Mouse (Mus musculus) G1E (cell line): ENCODE data around the gene Fgfr2. TPM values are rescaled to one million over a fixed set of nuclear protein-coding genes. Genes with fewer than 3 reads are reported as not detected.

Experiments used
- ATAC-seq: 2 replicates; pipeline ENCODE4 v1.8.0; 2016; ENCODE audit warnings: mild to moderate bottlenecking; ENCODE audit not compliant: insufficient number of reproducible peaks, poor library complexity, low FRiP score, severe bottlenecking; ENCODE audit errors: extremely low read depth
- DNase-seq: peaks from one replicate; pipeline ENCODE4 v3.0.0; 2012; ENCODE audit warnings: low spot score
- H3K27me3 ChIP-seq: 2 replicates; pipeline ENCODE4 v1.6.1; 2012; ENCODE audit warnings: mild to moderate bottlenecking, low read length, inconsistent platforms; ENCODE audit not compliant: insufficient read depth
- H3K36me3 ChIP-seq: replicated peaks from 2 replicates; pipeline ENCODE3; 2012; ENCODE audit warnings: mild to moderate bottlenecking, inconsistent platforms
- H3K4me1 ChIP-seq: 2 replicates; pipeline ENCODE4 v1.6.1; 2012; ENCODE audit warnings: low read depth, low read length, inconsistent platforms, mixed read lengths; ENCODE audit not compliant: insufficient read depth
- H3K4me3 ChIP-seq: 2 replicates; pipeline ENCODE4 v1.5.1; 2012; ENCODE audit warnings: low read depth, mild to moderate bottlenecking, inconsistent platforms, low read length, moderate library complexity, mixed read lengths
- H3K9me3 ChIP-seq: replicated peaks from 2 replicates; pipeline ENCODE4 v1.6.1; 2012; ENCODE audit warnings: inconsistent platforms
- CTCF ChIP-seq: IDR thresholded peaks from 2 replicates; pipeline ENCODE4 v1.5.1; 2012; ENCODE audit warnings: low read depth, low read length, inconsistent platforms, mixed read lengths
- GATA1 ChIP-seq: IDR thresholded peaks from 2 replicates; pipeline ENCODE4 v1.6.1; 2012; ENCODE audit warnings: borderline replicate concordance, low read length, inconsistent platforms, mixed read lengths
- GATA2 ChIP-seq: IDR thresholded peaks from 2 replicates; pipeline ENCODE4 v1.6.1; 2012; ENCODE audit warnings: low read depth, low read length, inconsistent platforms, borderline replicate concordance
- POLR2AphosphoS5 ChIP-seq: IDR thresholded peaks from 2 replicates; pipeline ENCODE4 v1.6.1; 2012; ENCODE audit warnings: low read depth, low read length, inconsistent platforms; ENCODE audit not compliant: insufficient replicate concordance
- TAL1 ChIP-seq: conservative IDR thresholded peaks from 2 replicates; pipeline ENCODE4 v1.6.1; 2012; ENCODE audit warnings: low read depth, low read length, inconsistent platforms, mixed read lengths
- polyA plus RNA-seq: library from polyadenylated mRNA; stranded (reverse); fragments of >175 nt; gene quantifications from 2 replicates; pipeline ENCODE4 v1.2.3, GENCODE M21; 2012
- total RNA-seq, 2 experiments: library from RNA; stranded (forward) in 1 of 2; stranded (reverse) in 1 of 2; fragments of 200-1000 nt in 1 of 2; fragments of >200 nt in 1 of 2; fragmentation: Nextera tagmentation in 1 of 2; gene quantifications; 2 replicates each; pipeline ENCODE4 v1.2.3; 2014 to 2017

The Fgfr2 gene
- total and polyA plus RNA-seq, 3 experiments, result 0.22 TPM; not detected in 2

- Histone ChIP-seq H3K9me3 (peaks cover 26% of the 10 kb centered on the region), H3K4me1 (no peaks in the 10 kb centered on the region), H3K4me3 (no peak overlapping the region), H3K27me3 (no peaks in the 10 kb centered on the region), H3K36me3 (no peaks in the 10 kb centered on the region)
- ATAC-seq, result no peak
- no peak for TF ChIP-seq GATA1
- TF ChIP-seq GATA2, result no peak
- no peak for TF ChIP-seq CTCF
- no peak for TF ChIP-seq POLR2AphosphoS5
- TF ChIP-seq TAL1, result no peak
- no peak for DNase-seq
Observed at GRCm38 (mm10) chr7:130368827-130369641, 2754.1 kb downstream of the Fgfr2 start.

- no peak for ATAC-seq
- Histone ChIP-seq H3K27me3 (no peaks in the 10 kb centered on the region), H3K9me3 (peaks cover 26% of the 10 kb centered on the region), H3K4me3 (no peak overlapping the region), H3K4me1 (no peaks in the 10 kb centered on the region), H3K36me3 (no peaks in the 10 kb centered on the region)
- TF ChIP-seq GATA2 (no peak), CTCF (no peak), TAL1 (no peak), POLR2AphosphoS5 (no peak), GATA1 (no peak)
- no peak for DNase-seq
Observed at GRCm38 (mm10) chr7:130368036-130368826, 2754.9 kb downstream of the Fgfr2 start.

GRCm38 (mm10) chr7:130367222-130368035 is 2755.7 kb downstream of the Fgfr2 start:
- DNase-seq, result no peak
- no peak overlapping the region for H3K4me3 ChIP-seq
- H3K36me3 ChIP-seq, result no peaks in the 10 kb centered on the region
- peaks cover 26% of the 10 kb centered on the region for H3K9me3 ChIP-seq
- no peaks in the 10 kb centered on the region for H3K27me3 ChIP-seq
- no peak for ATAC-seq
- no peaks in the 10 kb centered on the region for H3K4me1 ChIP-seq
- no peak for TF ChIP-seq GATA2
- TF ChIP-seq POLR2AphosphoS5, result no peak
- TF ChIP-seq CTCF, result no peak
- no peak for TF ChIP-seq GATA1
- TF ChIP-seq TAL1, result no peak

- no peak for ATAC-seq
- Histone ChIP-seq H3K27me3 (no peaks in the 10 kb centered on the region), H3K36me3 (no peaks in the 10 kb centered on the region), H3K9me3 (peaks cover 26% of the 10 kb centered on the region), H3K4me3 (no peak overlapping the region), H3K4me1 (no peaks in the 10 kb centered on the region)
- no peak for DNase-seq
- no peak for TF ChIP-seq GATA2
- TF ChIP-seq CTCF, result no peak
- TF ChIP-seq GATA1, result no peak
- TF ChIP-seq POLR2AphosphoS5, result no peak
- no peak for TF ChIP-seq TAL1
Observed at GRCm38 (mm10) chr7:130365711-130366110, 2757.4 kb downstream of the Fgfr2 start.

GRCm38 (mm10) chr7:130340412-130341152 is 2782.6 kb downstream of the Fgfr2 start:
- ATAC-seq, result no peak
- Histone ChIP-seq H3K4me1 (no peaks in the 10 kb centered on the region), H3K36me3 (no peaks in the 10 kb centered on the region), H3K27me3 (no peaks in the 10 kb centered on the region), H3K4me3 (no peak overlapping the region), H3K9me3 (peaks cover 22% of the 10 kb centered on the region)
- no peak for DNase-seq
- TF ChIP-seq POLR2AphosphoS5, result no peak
- no peak for TF ChIP-seq GATA2
- TF ChIP-seq CTCF, result no peak
- no peak for TF ChIP-seq TAL1
- TF ChIP-seq GATA1, result no peak

GRCm38 (mm10) chr7:130337601-130338000 is 2785.5 kb downstream of the Fgfr2 start:
- no peaks in the 10 kb centered on the region for H3K27me3 ChIP-seq
- H3K4me3 ChIP-seq, result no peak overlapping the region
- no peak for ATAC-seq
- no peak for TF ChIP-seq POLR2AphosphoS5
- peaks cover 32% of the 10 kb centered on the region for H3K9me3 ChIP-seq
- no peaks in the 10 kb centered on the region for H3K4me1 ChIP-seq
- no peak for DNase-seq
- H3K36me3 ChIP-seq, result no peaks in the 10 kb centered on the region
